Mouse (Mus musculus) CH12.LX (cell line): Measurements from ENCODE around the gene Slc2a3. TPM values are rescaled to one million over a fixed set of nuclear protein-coding genes. Genes with fewer than 3 reads are reported as not detected.
A peak's percentile ranks its signal among the peaks of the same experiment; 100 is the strongest.

Experiments
- DNase-seq: peaks from one replicate; pipeline ENCODE4 v3.0.0-alpha.2; 2013; ENCODE audit errors: extremely low read depth
- H3K27ac ChIP-seq: 2 replicates; pipeline ENCODE4 v1.5.1; 2012; ENCODE audit warnings: low read depth, mild to moderate bottlenecking, control low read depth, moderate library complexity; ENCODE audit not compliant: insufficient read depth
- H3K27me3 ChIP-seq: replicated peaks from 2 replicates; pipeline ENCODE3; 2012; ENCODE audit warnings: inconsistent platforms
- H3K36me3 ChIP-seq, 2 experiments: replicated peaks in 1 of 2; 2 replicates each; pipeline versions ENCODE3 to v1.6.1; 2012; ENCODE audit warnings: inconsistent platforms in 1 of 2, low read length in 1 of 2, mild to moderate bottlenecking in 1 of 2, mixed read lengths in 1 of 2, moderate library complexity in 1 of 2; ENCODE audit not compliant: control insufficient read depth in 1 of 2, insufficient read depth in 1 of 2
- H3K4me1 ChIP-seq, 2 experiments: 2 replicates each; pipeline ENCODE4 v1.6.1; 2012; ENCODE audit warnings: inconsistent platforms in 1 of 2, moderate library complexity in 1 of 2; ENCODE audit not compliant: insufficient read depth in 2 of 2, control insufficient read depth in 1 of 2
- H3K4me2 ChIP-seq: 2 replicates; pipeline ENCODE4 v1.6.1; 2012; ENCODE audit warnings: low read depth, mild to moderate bottlenecking, control low read depth; ENCODE audit not compliant: poor library complexity, insufficient read depth, severe bottlenecking
- H3K4me3 ChIP-seq, 3 experiments: fragments of 150-350 bp in 1 of 3; sonication (generic) in 1 of 3; replicated peaks in 1 of 3; 2 replicates each; pipeline versions ENCODE3 to v1.5.1; 2011 to 2012; ENCODE audit warnings: low read depth in 2 of 3, low read length in 2 of 3, mild to moderate bottlenecking in 2 of 3, moderate library complexity in 2 of 3, control low read depth in 1 of 3, improper control_type of control experiment in 1 of 3, inconsistent platforms in 1 of 3, mixed read lengths in 1 of 3; ENCODE audit not compliant: poor library complexity in 1 of 3
- H3K79me2 ChIP-seq: replicated peaks from 2 replicates; pipeline ENCODE4 v1.6.1; 2012; ENCODE audit warnings: mild to moderate bottlenecking, moderate library complexity; ENCODE audit not compliant: control insufficient read depth, poor library complexity, insufficient read depth, severe bottlenecking; ENCODE audit errors: extremely low read depth
- H3K9ac ChIP-seq: 2 replicates; pipeline ENCODE4 v1.6.1; 2012; ENCODE audit warnings: low read depth, mild to moderate bottlenecking, control low read depth, moderate library complexity; ENCODE audit not compliant: insufficient read depth
- H3K9me3 ChIP-seq: replicated peaks from 2 replicates; pipeline ENCODE3; 2012; ENCODE audit warnings: low read length, inconsistent platforms, mixed read lengths
- BHLHE40 ChIP-seq: IDR thresholded peaks from 2 replicates; pipeline ENCODE4 v1.6.1; 2011; ENCODE audit warnings: mild to moderate bottlenecking, low read depth, low read length, improper control_type of control experiment
- CHD2 ChIP-seq: IDR thresholded peaks from 2 replicates; pipeline ENCODE4 v1.6.1; 2011; ENCODE audit warnings: low read length, improper control_type of control experiment
- ELF1 ChIP-seq: IDR thresholded peaks from 2 replicates; pipeline ENCODE4 v1.6.1; 2014; ENCODE audit warnings: low read depth, mild to moderate bottlenecking, inconsistent platforms, low read length, improper control_type of control experiment
- EP300 ChIP-seq: IDR thresholded peaks from 2 replicates; pipeline ENCODE4 v1.6.1; 2011; ENCODE audit warnings: low read length, improper control_type of control experiment
- ETS1 ChIP-seq: conservative IDR thresholded peaks from 2 replicates; pipeline ENCODE4 v1.6.1; 2012; ENCODE audit warnings: low read depth, mild to moderate bottlenecking, inconsistent platforms, low read length, improper control_type of control experiment, moderate library complexity
- GABPA ChIP-seq: IDR thresholded peaks from 2 replicates; pipeline ENCODE4 v1.6.1; 2012; ENCODE audit warnings: low read depth, low read length, improper control_type of control experiment, inconsistent platforms; ENCODE audit not compliant: insufficient replicate concordance
- IRF4 ChIP-seq: IDR thresholded peaks from 2 replicates; pipeline ENCODE4 v1.6.1; 2014; ENCODE audit warnings: low read depth, mild to moderate bottlenecking, inconsistent platforms, low read length, improper control_type of control experiment
- MAX ChIP-seq: IDR thresholded peaks from 2 replicates; pipeline ENCODE4 v1.6.1; 2011; ENCODE audit warnings: low read length, improper control_type of control experiment
- MAZ ChIP-seq: IDR thresholded peaks from 2 replicates; pipeline ENCODE4 v1.6.1; 2012; ENCODE audit warnings: low read depth, mild to moderate bottlenecking, inconsistent platforms, low read length, improper control_type of control experiment, moderate library complexity
- MEF2A ChIP-seq: IDR thresholded peaks from 2 replicates; pipeline ENCODE4 v1.6.1; 2014; ENCODE audit warnings: low read depth, mild to moderate bottlenecking, inconsistent platforms, low read length, improper control_type of control experiment, borderline replicate concordance
- MYC ChIP-seq: IDR thresholded peaks from 2 replicates; pipeline ENCODE4 v1.6.1; 2011; ENCODE audit warnings: low read depth, mild to moderate bottlenecking, improper control_type of control experiment, low read length
- NRF1 ChIP-seq: IDR thresholded peaks from 2 replicates; pipeline ENCODE4 v1.6.1; 2014; ENCODE audit warnings: low read depth, mild to moderate bottlenecking, inconsistent platforms, low read length, improper control_type of control experiment, moderate library complexity
- POLR2AphosphoS2 ChIP-seq: IDR thresholded peaks from 2 replicates; pipeline ENCODE4 v1.6.1; 2011; ENCODE audit warnings: low read depth, low read length, improper control_type of control experiment
- SIN3A ChIP-seq: IDR thresholded peaks from 2 replicates; pipeline ENCODE4 v1.6.1; 2012; ENCODE audit warnings: low read length, improper control_type of control experiment, inconsistent platforms
- TCF12 ChIP-seq: IDR thresholded peaks from 2 replicates; pipeline ENCODE4 v1.6.1; 2014; ENCODE audit warnings: low read depth, mild to moderate bottlenecking, inconsistent platforms, low read length, improper control_type of control experiment
- USF1 ChIP-seq: IDR thresholded peaks from 2 replicates; pipeline ENCODE4 v1.6.1; 2014; ENCODE audit warnings: low read depth, mild to moderate bottlenecking, inconsistent platforms, low read length, improper control_type of control experiment
- USF2 ChIP-seq: conservative IDR thresholded peaks from 2 replicates; pipeline ENCODE4 v1.6.1; 2011; ENCODE audit warnings: low read depth, low read length, improper control_type of control experiment
- ZC3H11A ChIP-seq: IDR thresholded peaks from 2 replicates; pipeline ENCODE4 v1.6.1; 2012; ENCODE audit warnings: low read depth, mild to moderate bottlenecking, inconsistent platforms, low read length, improper control_type of control experiment
- ZMIZ1 ChIP-seq: IDR thresholded peaks from 2 replicates; pipeline ENCODE4 v1.6.1; 2012; ENCODE audit warnings: low read depth, mild to moderate bottlenecking, inconsistent platforms, low read length, improper control_type of control experiment
- ZNF384 ChIP-seq: IDR thresholded peaks from 2 replicates; pipeline ENCODE4 v1.6.1; 2012; ENCODE audit warnings: low read depth, low read length, improper control_type of control experiment, inconsistent platforms
- dilution Hi-C: fragments of 300-500 bp; cut with MboI; formaldehyde crosslinking; loops from 2 replicates; pipeline ENCODE4 v1.14.3; 2020; ENCODE audit warnings: low sequenced_read_pairs; ENCODE audit not compliant: extremely low pct_unique_long_range_greater_than_20kb, extremely low pct_ligation_motif_present
- in situ Hi-C: fragments of 300-500 bp; cut with MboI; formaldehyde crosslinking; loops from 3 replicates; pipeline ENCODE4 v1.14.3; 2019; ENCODE audit warnings: low sequenced_read_pairs, low pct_ligation_motif_present, low pct_unique_long_range_greater_than_20kb, mixed read lengths
- polyA plus RNA-seq: library from polyadenylated mRNA; unstranded; fragments of >175 nt; gene quantifications from 2 replicates; pipeline ENCODE4 v1.2.1, GENCODE M21; 2012; ENCODE audit warnings: low read depth; ENCODE audit not compliant: insufficient read length
- total RNA-seq, 2 experiments: library from RNA; depleted of rRNA; stranded (reverse); fragments of 300-350 nt in 1 of 2; fragments of >200 nt in 1 of 2; gene quantifications; 2 replicates each; pipeline ENCODE4 v1.2.3; 2012 to 2014

Slc2a3 gene
- total and polyA plus RNA-seq, 3 experiments = 28.8 to 38.3 (median 29.7) TPM

- H3K27me3 ChIP-seq = no peaks in the 10 kb centered on the region
- no peaks in the 10 kb centered on the region for H3K9me3 ChIP-seq
- H3K27ac ChIP-seq = no peak overlapping the region
- H3K9ac ChIP-seq = no peak overlapping the region
- H3K36me3 ChIP-seq = peaks cover 4 to 20% of the 10 kb centered on the region in 2 experiments
- H3K4me3 ChIP-seq = no peak overlapping the region
- dilution Hi-C loops = no loop called here
- no peak for TF ChIP-seq MAZ
- TF ChIP-seq ZC3H11A = no peak
- TF ChIP-seq NRF1 = no peak
- no peak for TF ChIP-seq MAX
- no peak for TF ChIP-seq GABPA
- no peak for TF ChIP-seq ETS1
- TF ChIP-seq ZMIZ1 = no peak
- no peak for TF ChIP-seq USF2
- TF ChIP-seq IRF4 = no peak
- TF ChIP-seq ZNF384 = no peak
- TF ChIP-seq POLR2AphosphoS2 = no peak
- no peak for TF ChIP-seq CHD2
- TF ChIP-seq BHLHE40 = no peak
- peaks cover 31 to 63% of the 10 kb centered on the region in 2 experiments for H3K4me1 ChIP-seq
- H3K4me2 ChIP-seq = no peak overlapping the region
- in situ Hi-C loops = no loop called here
- peaks cover 7% of the 10 kb centered on the region; the same call in 1 of the 2 replicates for H3K79me2 ChIP-seq
- no peak for DNase-seq
Measured at GRCm38 (mm10) chr6:122824086-122824485, 22.6 kb upstream of the Slc2a3 start.

- H3K9me3 ChIP-seq = no peaks in the 10 kb centered on the region
- peaks cover 0 to 19% of the 10 kb centered on the region in 2 experiments for H3K36me3 ChIP-seq
- H3K79me2 ChIP-seq = peaks cover 4% of the 10 kb centered on the region; the same call in 1 of the 2 replicates
- in situ Hi-C loops (no loop called here), dilution Hi-C loops (no loop called here)
- no peak overlapping the region for H3K27ac ChIP-seq
- peak; percentile 37 for DNase-seq
- peak overlapping the region; percentile 72; the same call in 1 of the 2 replicates for H3K4me2 ChIP-seq
- H3K4me3 ChIP-seq = peak overlapping the region in 2 of 3 experiments; percentile 91 to 95
- peak overlapping the region; percentile 2; the same call in 1 of the 2 replicates for H3K9ac ChIP-seq
- peak; percentile 59; the same call in 1 of the 2 replicates for TF ChIP-seq MAX
- TF ChIP-seq TCF12 = 0 out of 2 replicates have a peak, but pooled peaks have one; percentile 34
- peak; percentile 29; the same call in 1 of the 2 replicates for TF ChIP-seq BHLHE40
- TF ChIP-seq USF1 = no peak
- TF ChIP-seq CHD2 = peak; percentile 37; the same call in 1 of the 2 replicates
- TF ChIP-seq ELF1 = peak; percentile 59
- TF ChIP-seq MYC = peak; percentile 61; the same call in 1 of the 2 replicates
- no peak for TF ChIP-seq GABPA
- 0 out of 2 replicates have a peak, but pooled peaks have one; percentile 43 for TF ChIP-seq SIN3A
- TF ChIP-seq MEF2A = 0 out of 2 replicates have a peak, but pooled peaks have one; percentile 15
- TF ChIP-seq EP300 = peak; percentile 18; the same call in 1 of the 2 replicates
- TF ChIP-seq NRF1 = no peak
- TF ChIP-seq POLR2AphosphoS2 = no peak
- TF ChIP-seq, all 38 proteins: peak for 9
- Histone ChIP-seq H3K4me1 (peaks cover 28 to 68% of the 10 kb centered on the region in 2 experiments), H3K27me3 (no peaks in the 10 kb centered on the region)
Measured at GRCm38 (mm10) chr6:122821822-122822221, 20.4 kb upstream of the Slc2a3 start.
